Mouse (Mus musculus): ENCODE data around the gene Dennd1a. TPM values are rescaled to one million over a fixed set of nuclear protein-coding genes. Genes with fewer than 3 reads are reported as not detected.

Gene Dennd1a
- polyA plus RNA-seq, 1 experiment from 2014 or later: 17.7 TPM

GRCm38 (mm10) chr2:37969713-37970485 lies 317.3 kb downstream of the Dennd1a start:
- no peaks in the 10 kb centered on the region for H3K9me3 ChIP-seq (ENCODE audit: control insufficient read depth, low read length)
- no peak for DNase-seq (ENCODE audit: low spot score)
- ATAC-seq (replicated peaks; ENCODE audit: low FRiP score): peak; percentile 56; the same call in 1 of the 2 replicates
- no peaks in the 10 kb centered on the region for H3K27me3 ChIP-seq (ENCODE audit: control insufficient read depth, insufficient read depth, low read length)
- H3K4me2 ChIP-seq (ENCODE audit: low read depth, low read length, severe bottlenecking): no peak overlapping the region
- no peak overlapping the region for H3K9ac ChIP-seq (ENCODE audit: low read length)
- WGBS: 53% methylated on average over 5 of the region's 5 CpGs
- H3K36me3 ChIP-seq (ENCODE audit: control insufficient read depth, insufficient read depth, low read length): no peaks in the 10 kb centered on the region
- H3K4me1 ChIP-seq (replicated peaks; ENCODE audit: control insufficient read depth, insufficient read depth, low read length): 0 out of 2 replicates have a peak, but pooled peaks cover 3% of the 10 kb centered on the region
- no peak overlapping the region for H3K4me3 ChIP-seq (ENCODE audit: low read depth, low read length)
- 0 out of 2 replicates have a peak overlapping the region, but pooled peaks have one; percentile 39 for H3K27ac ChIP-seq (ENCODE audit: low read depth, low read length)

- Histone ChIP-seq H3K36me3 (ENCODE audit: control insufficient read depth, insufficient read depth, low read length) (no peaks in the 10 kb centered on the region; the same call in 1 of the 2 replicates), H3K4me2 (ENCODE audit: low read depth, low read length, severe bottlenecking) (no peak overlapping the region), H3K9me3 (ENCODE audit: control insufficient read depth, low read length) (no peaks in the 10 kb centered on the region), H3K4me3 (ENCODE audit: low read depth, low read length) (no peak overlapping the region), H3K4me1 (replicated peaks; ENCODE audit: control insufficient read depth, insufficient read depth, low read length) (no peaks in the 10 kb centered on the region), H3K9ac (ENCODE audit: low read length) (no peak overlapping the region), H3K27ac (ENCODE audit: low read depth, low read length) (no peak overlapping the region), H3K27me3 (ENCODE audit: control insufficient read depth, insufficient read depth, low read length) (no peaks in the 10 kb centered on the region)
- DNase-seq (ENCODE audit: low spot score): no peak
- no peak for ATAC-seq (replicated peaks; ENCODE audit: low FRiP score)
- 88% methylated on average over 4 of the region's 4 CpGs for WGBS
Observed at GRCm38 (mm10) chr2:37964534-37964933, 322.7 kb downstream of the Dennd1a start.

- no peak overlapping the region for H3K4me3 ChIP-seq (ENCODE audit: low read depth, low read length)
- no peak overlapping the region for H3K9ac ChIP-seq (ENCODE audit: low read length)
- ATAC-seq (replicated peaks; ENCODE audit: low FRiP score) (no peak), DNase-seq (ENCODE audit: low spot score) (no peak)
- 41% methylated on average over 4 of the region's 4 CpGs for WGBS
- H3K36me3 ChIP-seq (ENCODE audit: control insufficient read depth, insufficient read depth, low read length): no peaks in the 10 kb centered on the region; the same call in 1 of the 2 replicates
- H3K27ac ChIP-seq (ENCODE audit: low read depth, low read length): no peak overlapping the region
- H3K9me3 ChIP-seq (ENCODE audit: control insufficient read depth, low read length): no peaks in the 10 kb centered on the region
- H3K4me2 ChIP-seq (ENCODE audit: low read depth, low read length, severe bottlenecking): no peak overlapping the region
- no peaks in the 10 kb centered on the region for H3K27me3 ChIP-seq (ENCODE audit: control insufficient read depth, insufficient read depth, low read length)
- H3K4me1 ChIP-seq (replicated peaks; ENCODE audit: control insufficient read depth, insufficient read depth, low read length): no peaks in the 10 kb centered on the region
Observed at GRCm38 (mm10) chr2:37963362-37963761, 323.8 kb downstream of the Dennd1a start.

- Histone ChIP-seq H3K4me3 (ENCODE audit: low read depth, low read length) (no peak overlapping the region), H3K4me1 (replicated peaks; ENCODE audit: control insufficient read depth, insufficient read depth, low read length) (peaks cover 7% of the 10 kb centered on the region), H3K36me3 (ENCODE audit: control insufficient read depth, insufficient read depth, low read length) (no peaks in the 10 kb centered on the region), H3K9ac (ENCODE audit: low read length) (no peak overlapping the region), H3K4me2 (ENCODE audit: low read depth, low read length, severe bottlenecking) (no peak overlapping the region), H3K27me3 (ENCODE audit: control insufficient read depth, insufficient read depth, low read length) (no peaks in the 10 kb centered on the region), H3K9me3 (ENCODE audit: control insufficient read depth, low read length) (no peaks in the 10 kb centered on the region), H3K27ac (ENCODE audit: low read depth, low read length) (no peak overlapping the region)
- DNase-seq (ENCODE audit: low spot score) (peak; percentile 40), ATAC-seq (replicated peaks; ENCODE audit: low FRiP score) (no peak)
- WGBS: 38% methylated on average over 2 of the region's 2 CpGs
Observed at GRCm38 (mm10) chr2:37948424-37948823, 338.8 kb downstream of the Dennd1a start.

- no peak overlapping the region for H3K4me3 ChIP-seq (ENCODE audit: low read depth, low read length)
- ATAC-seq (replicated peaks; ENCODE audit: low FRiP score) (no peak), DNase-seq (ENCODE audit: low spot score) (no peak)
- no peaks in the 10 kb centered on the region for H3K36me3 ChIP-seq (ENCODE audit: control insufficient read depth, insufficient read depth, low read length)
- H3K27me3 ChIP-seq (ENCODE audit: control insufficient read depth, insufficient read depth, low read length): no peaks in the 10 kb centered on the region
- 52% methylated on average over 9 of the region's 9 CpGs for WGBS
- peaks cover 7% of the 10 kb centered on the region for H3K4me1 ChIP-seq (replicated peaks; ENCODE audit: control insufficient read depth, insufficient read depth, low read length)
- H3K4me2 ChIP-seq (ENCODE audit: low read depth, low read length, severe bottlenecking): no peak overlapping the region
- no peak overlapping the region for H3K9ac ChIP-seq (ENCODE audit: low read length)
- no peaks in the 10 kb centered on the region for H3K9me3 ChIP-seq (ENCODE audit: control insufficient read depth, low read length)
- H3K27ac ChIP-seq (ENCODE audit: low read depth, low read length): no peak overlapping the region
Observed at GRCm38 (mm10) chr2:37945598-37946336, 341.4 kb downstream of the Dennd1a start.

GRCm38 (mm10) chr2:37942906-37943305 lies 344.3 kb downstream of the Dennd1a start:
- H3K27me3 ChIP-seq (ENCODE audit: control insufficient read depth, insufficient read depth, low read length): no peaks in the 10 kb centered on the region
- H3K4me1 ChIP-seq (replicated peaks; ENCODE audit: control insufficient read depth, insufficient read depth, low read length): peaks cover 9% of the 10 kb centered on the region
- ATAC-seq (replicated peaks; ENCODE audit: low FRiP score) (no peak), DNase-seq (ENCODE audit: low spot score) (no peak)
- H3K4me2 ChIP-seq (ENCODE audit: low read depth, low read length, severe bottlenecking): no peak overlapping the region
- WGBS: 76% methylated on average over 2 of the region's 2 CpGs
- no peak overlapping the region for H3K4me3 ChIP-seq (ENCODE audit: low read depth, low read length)
- no peak overlapping the region for H3K27ac ChIP-seq (ENCODE audit: low read depth, low read length)
- no peaks in the 10 kb centered on the region for H3K36me3 ChIP-seq (ENCODE audit: control insufficient read depth, insufficient read depth, low read length)
- H3K9me3 ChIP-seq (ENCODE audit: control insufficient read depth, low read length): no peaks in the 10 kb centered on the region
- H3K9ac ChIP-seq (ENCODE audit: low read length): no peak overlapping the region

GRCm38 (mm10) chr2:37941741-37942140 lies 345.4 kb downstream of the Dennd1a start:
- no peaks in the 10 kb centered on the region for H3K27me3 ChIP-seq (ENCODE audit: control insufficient read depth, insufficient read depth, low read length)
- DNase-seq (ENCODE audit: low spot score): no peak
- H3K4me3 ChIP-seq (ENCODE audit: low read depth, low read length): no peak overlapping the region
- H3K4me1 ChIP-seq (replicated peaks; ENCODE audit: control insufficient read depth, insufficient read depth, low read length): peaks cover 9% of the 10 kb centered on the region
- no peak overlapping the region for H3K27ac ChIP-seq (ENCODE audit: low read depth, low read length)
- no peaks in the 10 kb centered on the region for H3K36me3 ChIP-seq (ENCODE audit: control insufficient read depth, insufficient read depth, low read length)
- no peak overlapping the region for H3K4me2 ChIP-seq (ENCODE audit: low read depth, low read length, severe bottlenecking)
- H3K9me3 ChIP-seq (ENCODE audit: control insufficient read depth, low read length): no peaks in the 10 kb centered on the region
- no peak overlapping the region for H3K9ac ChIP-seq (ENCODE audit: low read length)
- no peak for ATAC-seq (replicated peaks; ENCODE audit: low FRiP score)

- H3K36me3 ChIP-seq (ENCODE audit: control insufficient read depth, insufficient read depth, low read length): no peaks in the 10 kb centered on the region
- ATAC-seq (replicated peaks; ENCODE audit: low FRiP score): no peak
- H3K4me2 ChIP-seq (ENCODE audit: low read depth, low read length, severe bottlenecking): no peak overlapping the region
- H3K9me3 ChIP-seq (ENCODE audit: control insufficient read depth, low read length): no peaks in the 10 kb centered on the region
- 93% methylated on average over 4 of the region's 4 CpGs for WGBS
- peaks cover 8% of the 10 kb centered on the region for H3K4me1 ChIP-seq (replicated peaks; ENCODE audit: control insufficient read depth, insufficient read depth, low read length)
- H3K27me3 ChIP-seq (ENCODE audit: control insufficient read depth, insufficient read depth, low read length): no peaks in the 10 kb centered on the region
- no peak overlapping the region for H3K9ac ChIP-seq (ENCODE audit: low read length)
- DNase-seq (ENCODE audit: low spot score): no peak
- H3K4me3 ChIP-seq (ENCODE audit: low read depth, low read length): no peak overlapping the region
- H3K27ac ChIP-seq (ENCODE audit: low read depth, low read length): no peak overlapping the region
Observed at GRCm38 (mm10) chr2:37940845-37941361, 346.3 kb downstream of the Dennd1a start.

Data from forebrain, embryonic 11.5 days (tissue).